ENCODE assay signal across 8 mouse cellular contexts in genomic region chr2:29060135-29060597, GRCm38 (mm10). TPM values are rescaled to one million over a fixed set of nuclear protein-coding genes. Genes with fewer than 3 reads are reported as not detected.
DNase-seq lines count a peak whose midpoint lies in the region; ATAC-seq and TF ChIP-seq lines count a peak whose summit lies in the region.

Ttf1 (plus strand) TSS chr2:29060262.

- H3K27ac ChIP-seq in CH12.LX (ENCODE audit: insufficient read depth, low read depth): peak within 1 kb of the TSS; percentile 79
- peak within 1 kb of the TSS; percentile 85 for H3K27ac ChIP-seq in forebrain, embryonic 11.5 days (ENCODE audit: low read depth, low read length)
- H3K27ac ChIP-seq in heart, postnatal 0 days (ENCODE audit: low read depth): peak within 1 kb of the TSS; percentile 92
- peak within 1 kb of the TSS; percentile 99 for H3K27ac ChIP-seq in liver, postnatal 0 days (ENCODE audit: low read depth)
- peak within 1 kb of the TSS; percentile 68 for H3K27ac ChIP-seq in neural tube, embryonic 14.5 days (ENCODE audit: low read depth, low read length)

- H3K79me2 ChIP-seq in CH12.LX (replicated peaks; ENCODE audit: control insufficient read depth, extremely low read depth, insufficient read depth, poor library complexity, severe bottlenecking): peaks cover 21% of the 10 kb centered on the region

- dilution Hi-C loops in CH12.LX (cut with MboI; ENCODE audit: extremely low pct_ligation_motif_present, extremely low pct_unique_long_range_greater_than_20kb, low sequenced_read_pairs): no loop called here

- H3K36me3 ChIP-seq in CH12.LX (replicated peaks in 1 of 2; ENCODE audit: control insufficient read depth in 1 of 2, insufficient read depth in 1 of 2, low read length in 1 of 2): peaks cover 4 to 33% of the 10 kb centered on the region in 2 experiments
- H3K36me3 ChIP-seq in forebrain, embryonic 11.5 days (ENCODE audit: control insufficient read depth, insufficient read depth, low read length): no peaks in the 10 kb centered on the region
- H3K36me3 ChIP-seq in heart, postnatal 0 days (replicated peaks; ENCODE audit: control insufficient read depth, insufficient read depth, low read length): no peaks in the 10 kb centered on the region
- peaks cover under 1% of the 10 kb centered on the region; the same call in 1 of the 2 replicates for H3K36me3 ChIP-seq in liver, postnatal 0 days (replicated peaks; ENCODE audit: insufficient read depth, low read length)
- H3K36me3 ChIP-seq in neural tube, embryonic 14.5 days (ENCODE audit: control insufficient read depth, insufficient read depth, low read length): no peaks in the 10 kb centered on the region

- TF ChIP-seq POLR2A in CH12.LX (IDR thresholded peaks at IDR 0.05; ENCODE audit: low read depth, low read length): peak; percentile 92

- H3K9ac ChIP-seq in CH12.LX (ENCODE audit: insufficient read depth, low read depth): peak within 1 kb of the TSS; percentile 68
- H3K9ac ChIP-seq in forebrain, embryonic 11.5 days (ENCODE audit: low read length): peak within 1 kb of the TSS; percentile 79
- H3K9ac ChIP-seq in heart, postnatal 0 days (replicated peaks; ENCODE audit: low read depth, low read length): peak within 1 kb of the TSS; percentile 63
- peak within 1 kb of the TSS; percentile 85 for H3K9ac ChIP-seq in liver, postnatal 0 days (replicated peaks)
- peak within 1 kb of the TSS; percentile 57 for H3K9ac ChIP-seq in neural tube, embryonic 14.5 days (replicated peaks; ENCODE audit: low read depth, low read length)

- DNase-seq in CH12.LX (ENCODE audit: extremely low read depth): peak; percentile 97
- DNase-seq in c-Kit-positive CD71-positive TER-119-negative erythroid progenitor cells, embryonic 14.5 days (ENCODE audit: low read depth): peak; percentile 90
- peak; percentile 93 for DNase-seq in forebrain, embryonic 11.5 days (ENCODE audit: low spot score)
- DNase-seq in heart, postnatal 0 days (ENCODE audit: low spot score): peak; percentile 95
- peak; percentile 85 for DNase-seq in large intestine, adult 2 months (ENCODE audit: low read depth, low spot score)
- DNase-seq in liver, postnatal 0 days: peak; percentile 91
- DNase-seq in testis, postnatal 10 days (ENCODE audit: low spot score): peak; percentile 86

- H3K27me3 ChIP-seq in CH12.LX (replicated peaks): peaks cover 13% of the 10 kb centered on the region
- no peaks in the 10 kb centered on the region; the same call in 1 of the 2 replicates for H3K27me3 ChIP-seq in forebrain, embryonic 11.5 days (ENCODE audit: control insufficient read depth, insufficient read depth, low read length)
- H3K27me3 ChIP-seq in heart, postnatal 0 days (ENCODE audit: control insufficient read depth, insufficient read depth, low read length): 0 out of 2 replicates have a peak, but pooled peaks cover 9% of the 10 kb centered on the region
- H3K27me3 ChIP-seq in liver, postnatal 0 days (ENCODE audit: insufficient read depth, low read length): 0 out of 2 replicates have a peak, but pooled peaks cover 3% of the 10 kb centered on the region
- H3K27me3 ChIP-seq in neural tube, embryonic 14.5 days (ENCODE audit: control insufficient read depth, insufficient read depth, low read length): no peaks in the 10 kb centered on the region; the same call in 1 of the 2 replicates

- under 1% methylated on average over 41 of the region's 41 CpGs for WGBS in forebrain, embryonic 11.5 days
- WGBS in heart, postnatal 0 days: under 1% methylated on average over 41 of the region's 41 CpGs
- 0% methylated on average over 41 of the region's 41 CpGs for WGBS in large intestine, adult 2 months
- under 1% methylated on average over 41 of the region's 41 CpGs for WGBS in liver, postnatal 0 days (ENCODE audit: insufficient replicate concordance)
- under 1% methylated on average over 41 of the region's 41 CpGs for WGBS in neural tube, embryonic 14.5 days

- H3K9me3 ChIP-seq in CH12.LX (replicated peaks; ENCODE audit: low read length): no peaks in the 10 kb centered on the region
- no peaks in the 10 kb centered on the region for H3K9me3 ChIP-seq in forebrain, embryonic 11.5 days (ENCODE audit: control insufficient read depth, low read length)
- H3K9me3 ChIP-seq in heart, postnatal 0 days (replicated peaks; ENCODE audit: control insufficient read depth, low read length): no peaks in the 10 kb centered on the region
- H3K9me3 ChIP-seq in liver, postnatal 0 days (ENCODE audit: low read length): no peaks in the 10 kb centered on the region
- no peaks in the 10 kb centered on the region for H3K9me3 ChIP-seq in neural tube, embryonic 14.5 days (ENCODE audit: control insufficient read depth, low read length)

- no peak for TF ChIP-seq RAD21 in CH12.LX (IDR thresholded peaks at IDR 0.05; ENCODE audit: low read depth, low read length)

- in situ Hi-C loops in CH12.LX (cut with MboI; ENCODE audit: low pct_ligation_motif_present, low pct_unique_long_range_greater_than_20kb, low sequenced_read_pairs): no loop called here

- peak; percentile 93 for ATAC-seq in forebrain, embryonic 11.5 days (replicated peaks; ENCODE audit: low FRiP score)
- ATAC-seq in heart, postnatal 0 days (ENCODE audit: insufficient read depth, low read depth): peak; percentile 97
- ATAC-seq in liver, postnatal 0 days: peak; percentile 98
- ATAC-seq in neural tube, embryonic 14.5 days (ENCODE audit: low read depth): peak; percentile 97

- TF ChIP-seq CTCF in CH12.LX (conservative IDR thresholded peaks at IDR 0.05 in 1 of 2, IDR thresholded peaks at IDR 0.05 in 1 of 2; ENCODE audit: low read depth in 2 of 2, low read length in 2 of 2): no peak
- TF ChIP-seq CTCF in heart, postnatal 0 days (IDR thresholded peaks at IDR 0.05; ENCODE audit: low read depth): no peak
- TF ChIP-seq CTCF in liver, postnatal 0 days (IDR thresholded peaks at IDR 0.05; ENCODE audit: low read depth): peak; percentile 16; the same call in 1 of the 2 replicates

- H3K4me3 ChIP-seq in CH12.LX (replicated peaks in 1 of 3; ENCODE audit: low read depth in 2 of 3, low read length in 2 of 3, poor library complexity in 1 of 3): peak within 1 kb of the TSS; percentile 77 to 97 (median 89)
- peak within 1 kb of the TSS; percentile 89 for H3K4me3 ChIP-seq in forebrain, embryonic 11.5 days (ENCODE audit: low read depth, low read length)
- peak within 1 kb of the TSS; percentile 96 for H3K4me3 ChIP-seq in heart, postnatal 0 days (ENCODE audit: low read depth, low read length)
- H3K4me3 ChIP-seq in liver, postnatal 0 days (ENCODE audit: low read depth, low read length): peak within 1 kb of the TSS; percentile 94
- peak within 1 kb of the TSS; percentile 76 for H3K4me3 ChIP-seq in neural tube, embryonic 14.5 days (ENCODE audit: low read depth, low read length)

- peak within 1 kb of the TSS; percentile 92 for H3K4me2 ChIP-seq in CH12.LX (ENCODE audit: insufficient read depth, low read depth, poor library complexity, severe bottlenecking)
- H3K4me2 ChIP-seq in forebrain, embryonic 11.5 days (ENCODE audit: low read depth, low read length, severe bottlenecking): peak within 1 kb of the TSS; percentile 89
- H3K4me2 ChIP-seq in heart, postnatal 0 days (ENCODE audit: low read depth, low read length): peak within 1 kb of the TSS; percentile 69
- peak within 1 kb of the TSS; percentile 83 for H3K4me2 ChIP-seq in liver, postnatal 0 days (ENCODE audit: low read depth, low read length)
- H3K4me2 ChIP-seq in neural tube, embryonic 14.5 days (ENCODE audit: low read depth, low read length): peak within 1 kb of the TSS; percentile 60

- H3K4me1 ChIP-seq in CH12.LX (ENCODE audit: control insufficient read depth in 1 of 2, insufficient read depth in 2 of 2): peaks cover 6 to 34% of the 10 kb centered on the region in 2 experiments; a peak in 3 of 4 replicates
- H3K4me1 ChIP-seq in forebrain, embryonic 11.5 days (replicated peaks; ENCODE audit: control insufficient read depth, insufficient read depth, low read length): peaks cover 4% of the 10 kb centered on the region; the same call in 1 of the 2 replicates
- H3K4me1 ChIP-seq in heart, postnatal 0 days (ENCODE audit: control insufficient read depth, insufficient read depth): peaks cover 5% of the 10 kb centered on the region
- peaks cover 14% of the 10 kb centered on the region for H3K4me1 ChIP-seq in liver, postnatal 0 days (ENCODE audit: insufficient read depth)
- peaks cover 7% of the 10 kb centered on the region for H3K4me1 ChIP-seq in neural tube, embryonic 14.5 days (ENCODE audit: control insufficient read depth, insufficient read depth, low read length)

- no peak for TF ChIP-seq EP300 in CH12.LX (IDR thresholded peaks at IDR 0.05; ENCODE audit: low read length)
- no peak for TF ChIP-seq EP300 in heart, postnatal 0 days (IDR thresholded peaks at IDR 0.05; ENCODE audit: low read depth)
- no peak for TF ChIP-seq EP300 in liver, postnatal 0 days (IDR thresholded peaks at IDR 0.05; ENCODE audit: low read depth)

TF ChIP-seq in CH12.LX, 34 proteins besides CTCF, POLR2A, EP300 and RAD21 (continues in another document):
- TF ChIP-seq KAT2A (IDR thresholded peaks at IDR 0.05; ENCODE audit: insufficient replicate concordance, low read length): peak; percentile 70; the same call in 1 of the 2 replicates
- TF ChIP-seq RCOR1 (conservative IDR thresholded peaks at IDR 0.05; ENCODE audit: low read depth, low read length): no peak
- no peak for TF ChIP-seq GABPA (IDR thresholded peaks at IDR 0.05; ENCODE audit: insufficient replicate concordance, low read depth, low read length)
- TF ChIP-seq USF1 (IDR thresholded peaks at IDR 0.05; ENCODE audit: low read depth, low read length): no peak
- TF ChIP-seq MAFK (IDR thresholded peaks at IDR 0.05; ENCODE audit: insufficient replicate concordance, low read length): no peak
- TF ChIP-seq JUN (IDR thresholded peaks at IDR 0.05; ENCODE audit: insufficient read depth, low read depth, low read length): no peak
- no peak; the same call in 1 of the 2 replicates for TF ChIP-seq MAX (IDR thresholded peaks at IDR 0.05; ENCODE audit: low read length)
- no peak for TF ChIP-seq BHLHE40 (IDR thresholded peaks at IDR 0.05; ENCODE audit: low read depth, low read length)
- TF ChIP-seq NELFE (IDR thresholded peaks at IDR 0.05; ENCODE audit: low read depth, low read length): peak; percentile 86
- TF ChIP-seq CHD1 (IDR thresholded peaks at IDR 0.05; ENCODE audit: low read depth, low read length): no peak
- TF ChIP-seq ETS1 (conservative IDR thresholded peaks at IDR 0.05; ENCODE audit: low read depth, low read length): no peak

RNA-seq across cellular contexts. Expression of gene Ttf1, which starts in this region (rescaled TPM):
- 10.9 and 12.0 TPM in 2 replicates for total RNA-seq in CH12.LX (2012; rRNA removed)
- total RNA-seq in CH12.LX (2014; rRNA removed): 9.5 and 12.1 TPM in 2 replicates
- polyA plus RNA-seq in CH12.LX (2012; ENCODE audit: insufficient read length, low read depth): 11.6 and 11.7 TPM in 2 replicates
- 13.6 and 14.7 TPM in 2 replicates for polyA plus RNA-seq in forebrain, embryonic 11.5 days (2014; fragmentation: Nextera tagmentation; extraction: Ambion mirVana)
- total RNA-seq in heart, postnatal 0 days (2014; rRNA removed; ENCODE audit: low replicate concordance): 1.6 and 2.8 TPM in 2 replicates
- polyA plus RNA-seq in heart, postnatal 0 days (2015; fragmentation: Nextera tagmentation; extraction: Ambion mirVana): 3.3 and 3.7 TPM in 2 replicates
- 5.0 and 6.8 TPM in 2 replicates for polyA plus RNA-seq in large intestine, adult 2 months (2012; rRNA removed)
- 3.0 and 3.1 TPM in 2 replicates for polyA plus RNA-seq in liver, postnatal 0 days (2015; fragmentation: Nextera tagmentation; extraction: Ambion mirVana)
- polyA plus RNA-seq in neural tube, embryonic 14.5 days (2014; fragmentation: Nextera tagmentation; extraction: Ambion mirVana): 7.0 and 8.0 TPM in 2 replicates

Comparison
In these comparisons a context has a peak if more than half of its experiments do, and no peak if none do; other contexts are left out.
1. Peak in every context shown above with its lines: DNase-seq, ATAC-seq, H3K4me3 ChIP-seq and H3K27ac ChIP-seq.